Comparison of ENCODE assay signal across 8 mouse cellular contexts in the genomic region with DNA sequence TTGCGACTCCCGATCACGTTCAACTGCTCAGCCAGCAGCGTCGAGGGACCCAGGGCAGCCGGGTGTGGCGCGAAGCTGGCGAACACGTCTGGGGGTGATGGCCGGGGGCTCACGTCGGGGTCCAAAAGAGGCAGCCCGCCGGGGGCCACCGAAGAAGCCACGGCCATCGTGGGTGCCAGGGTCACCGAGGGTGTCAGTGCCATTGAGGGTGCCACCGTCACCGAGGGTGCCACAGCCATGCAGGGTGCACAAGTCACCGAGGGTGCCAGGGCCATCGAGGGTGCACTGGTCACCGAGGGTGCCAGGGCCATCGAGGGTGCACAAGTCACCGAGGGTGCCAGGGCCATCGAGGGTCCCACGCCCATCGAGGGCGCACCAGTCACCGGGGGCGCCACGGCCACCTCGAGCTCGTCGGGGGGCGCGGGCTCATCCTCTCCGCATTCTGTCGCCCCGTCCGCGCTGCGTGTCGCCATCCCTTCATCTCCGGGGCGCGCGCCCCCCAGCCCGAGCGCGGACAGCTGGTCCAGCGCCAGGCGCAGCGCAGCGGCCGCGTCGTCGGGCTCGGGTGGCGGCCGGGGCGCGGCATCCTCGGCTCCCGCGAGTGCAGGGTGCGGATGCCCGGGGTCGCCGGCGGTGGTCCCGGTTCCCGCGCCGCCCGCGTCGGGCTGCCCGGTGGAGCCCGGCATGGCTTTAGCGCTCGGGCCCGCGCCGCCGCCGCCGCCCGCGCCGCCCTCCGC. TPM values are rescaled to one million over a fixed set of nuclear protein-coding genes. Genes with fewer than 3 reads are reported as not detected.
A peak's percentile ranks its signal among the peaks of the same experiment; 100 is the strongest.
DNase-seq lines count a peak whose midpoint lies in the region; ATAC-seq and TF ChIP-seq lines count a peak whose summit lies in the region.

No protein-coding gene starts in this region.

- ATAC-seq in forebrain, embryonic 15.5 days (replicated peaks) = no peak
- ATAC-seq in liver, embryonic 11.5 days (replicated peaks; ENCODE audit: low FRiP score) = no peak

- H3K9me3 ChIP-seq in forebrain, embryonic 15.5 days = no peaks in the 10 kb centered on the region
- H3K9me3 ChIP-seq in liver, embryonic 11.5 days (ENCODE audit: control insufficient read depth, low read length) = no peaks in the 10 kb centered on the region

- H3K27me3 ChIP-seq in forebrain, embryonic 15.5 days = no peaks in the 10 kb centered on the region
- H3K27me3 ChIP-seq in liver, embryonic 11.5 days (replicated peaks; ENCODE audit: control insufficient read depth, insufficient read depth, low read length) = no peaks in the 10 kb centered on the region

- no peak for TF ChIP-seq POLR2A in bone marrow, adult 2 months (IDR thresholded peaks at IDR 0.05; ENCODE audit: borderline replicate concordance, control insufficient read depth, low read depth, low read length)
- no peak for TF ChIP-seq POLR2A in olfactory bulb, adult 2 months (IDR thresholded peaks at IDR 0.05; ENCODE audit: insufficient read depth, low read depth, low read length)

- peaks cover 36% of the 10 kb centered on the region for H3K36me3 ChIP-seq in forebrain, embryonic 15.5 days
- peaks cover 19% of the 10 kb centered on the region for H3K36me3 ChIP-seq in liver, embryonic 11.5 days (ENCODE audit: control insufficient read depth, insufficient read depth, low read length)

- H3K4me3 ChIP-seq in bone marrow, adult 2 months (replicated peaks; ENCODE audit: control insufficient read depth, low read depth, low read length) = peak overlapping the region; percentile 58
- H3K4me3 ChIP-seq in forebrain, embryonic 15.5 days = peak overlapping the region; percentile 81
- H3K4me3 ChIP-seq in liver, embryonic 11.5 days (ENCODE audit: low read depth, low read length) = peak overlapping the region; percentile 88
- H3K4me3 ChIP-seq in olfactory bulb, adult 2 months (ENCODE audit: insufficient read depth, low read depth, low read length) = peak overlapping the region; percentile 95

- peak overlapping the region; percentile 83 for H3K4me2 ChIP-seq in forebrain, embryonic 15.5 days (replicated peaks)
- peak overlapping the region; percentile 95 for H3K4me2 ChIP-seq in liver, embryonic 11.5 days

- no peak overlapping the region; the same call in 1 of the 2 replicates for H3K27ac ChIP-seq in bone marrow, adult 2 months (ENCODE audit: control insufficient read depth, insufficient read depth, low read depth, low read length, poor library complexity)
- peak overlapping the region; percentile 95 for H3K27ac ChIP-seq in forebrain, embryonic 15.5 days (replicated peaks)
- H3K27ac ChIP-seq in liver, embryonic 11.5 days (ENCODE audit: low read depth, low read length) = peak overlapping the region; percentile 60
- peak overlapping the region; percentile 36; the same call in 1 of the 2 replicates for H3K27ac ChIP-seq in olfactory bulb, adult 2 months (ENCODE audit: insufficient read depth, low read depth, low read length)

- DNase-seq in kidney, postnatal 10 days = peak; percentile 64
- DNase-seq in kidney, adult 9 months = no peak
- no peak for DNase-seq in liver, embryonic 11.5 days (ENCODE audit: low spot score)
- no peak for DNase-seq in layer of hippocampus, adult 11-12 months (ENCODE audit: low spot score)
- no peak for DNase-seq in spleen, adult 12 weeks (ENCODE audit: low spot score)

- WGBS in bone marrow, adult 2 months = 8% methylated on average over 90 of the region's 94 CpGs
- under 1% methylated on average over 94 of the region's 94 CpGs for WGBS in forebrain, embryonic 15.5 days
- WGBS in liver, embryonic 11.5 days = 1% methylated on average over 72 of the region's 94 CpGs
- 6% methylated on average over 92 of the region's 94 CpGs for WGBS in olfactory bulb, adult 2 months

- peak overlapping the region; percentile 97 for H3K9ac ChIP-seq in forebrain, embryonic 15.5 days (replicated peaks)
- peak overlapping the region; percentile 86 for H3K9ac ChIP-seq in liver, embryonic 11.5 days (ENCODE audit: low read depth, low read length)

- TF ChIP-seq CTCF in bone marrow, adult 2 months (IDR thresholded peaks at IDR 0.05; ENCODE audit: control insufficient read depth, insufficient read depth, low read length) = no peak
- no peak for TF ChIP-seq CTCF in olfactory bulb, adult 2 months (IDR thresholded peaks at IDR 0.05; ENCODE audit: insufficient read depth, low read depth, low read length)

- H3K4me1 ChIP-seq in bone marrow, adult 2 months (ENCODE audit: control insufficient read depth, insufficient read depth, low read length) = peaks cover 4% of the 10 kb centered on the region; the same call in 1 of the 2 replicates
- peaks cover 40% of the 10 kb centered on the region for H3K4me1 ChIP-seq in forebrain, embryonic 15.5 days
- H3K4me1 ChIP-seq in liver, embryonic 11.5 days (replicated peaks; ENCODE audit: control insufficient read depth, insufficient read depth, low read length) = peaks cover 43% of the 10 kb centered on the region
- H3K4me1 ChIP-seq in olfactory bulb, adult 2 months (ENCODE audit: control insufficient read depth, insufficient read depth, low read length) = peaks cover 44% of the 10 kb centered on the region

RNA-seq across cellular contexts. Expression of gene Mex3d, which starts 0.6 kb away (rescaled TPM):
- 1.4 and 1.7 TPM in 2 replicates for polyA plus RNA-seq in bone marrow, adult 2 months (2011; ENCODE audit: insufficient read depth, insufficient read length, low replicate concordance, missing spikeins)
- polyA plus RNA-seq in forebrain, embryonic 15.5 days (2015; fragmentation: Nextera tagmentation; extraction: Ambion mirVana) = 22.0 and 22.7 TPM in 2 replicates
- polyA plus RNA-seq in liver, embryonic 11.5 days (2014; fragmentation: Nextera tagmentation; extraction: Ambion mirVana) = 2.5 and 3.7 TPM in 2 replicates
- polyA plus RNA-seq in olfactory bulb, adult 2 months (2012; ENCODE audit: insufficient read depth, insufficient read length, low replicate concordance, missing spikeins) = not detected in 2 replicates

RNA-seq across cellular contexts. Expression of gene Mbd3, which starts 12.4 kb away (rescaled TPM):
- 53.0 and 82.0 TPM in 2 replicates for polyA plus RNA-seq in bone marrow, adult 2 months (2011; ENCODE audit: insufficient read depth, insufficient read length, low replicate concordance, missing spikeins)
- polyA plus RNA-seq in forebrain, embryonic 15.5 days (2015; fragmentation: Nextera tagmentation; extraction: Ambion mirVana) = 281 and 295 TPM in 2 replicates
- polyA plus RNA-seq in liver, embryonic 11.5 days (2014; fragmentation: Nextera tagmentation; extraction: Ambion mirVana) = 174 and 175 TPM in 2 replicates
- polyA plus RNA-seq in olfactory bulb, adult 2 months (2012; ENCODE audit: insufficient read depth, insufficient read length, low replicate concordance, missing spikeins) = not detected in 2 replicates

RNA-seq across cellular contexts. Expression of gene Uqcr11, which starts 19.7 kb away (rescaled TPM):
- 190 and 222 TPM in 2 replicates for polyA plus RNA-seq in bone marrow, adult 2 months (2011; ENCODE audit: insufficient read depth, insufficient read length, low replicate concordance, missing spikeins)
- 551 and 574 TPM in 2 replicates for polyA plus RNA-seq in forebrain, embryonic 15.5 days (2015; fragmentation: Nextera tagmentation; extraction: Ambion mirVana)
- 835 and 866 TPM in 2 replicates for polyA plus RNA-seq in liver, embryonic 11.5 days (2014; fragmentation: Nextera tagmentation; extraction: Ambion mirVana)
- not detected in 2 replicates for polyA plus RNA-seq in olfactory bulb, adult 2 months (2012; ENCODE audit: insufficient read depth, insufficient read length, low replicate concordance, missing spikeins)

RNA-seq across cellular contexts. Expression of gene Plk5, which starts 30.6 kb away (rescaled TPM):
- 2.2 TPM in 1 of 2 replicates, not detected in the other for polyA plus RNA-seq in bone marrow, adult 2 months (2011; ENCODE audit: insufficient read depth, insufficient read length, low replicate concordance, missing spikeins)
- polyA plus RNA-seq in forebrain, embryonic 15.5 days (2015; fragmentation: Nextera tagmentation; extraction: Ambion mirVana) = 2.2 and 2.7 TPM in 2 replicates
- polyA plus RNA-seq in liver, embryonic 11.5 days (2014; fragmentation: Nextera tagmentation; extraction: Ambion mirVana) = 0.25 TPM in 2 replicates
- not detected in 2 replicates for polyA plus RNA-seq in olfactory bulb, adult 2 months (2012; ENCODE audit: insufficient read depth, insufficient read length, low replicate concordance, missing spikeins)

RNA-seq across cellular contexts. Expression of gene Adamtsl5, which starts 38.7 kb away (rescaled TPM):
- 3.0 and 8.6 TPM in 2 replicates for polyA plus RNA-seq in bone marrow, adult 2 months (2011; ENCODE audit: insufficient read depth, insufficient read length, low replicate concordance, missing spikeins)
- 0.32 and 0.61 TPM in 2 replicates for polyA plus RNA-seq in forebrain, embryonic 15.5 days (2015; fragmentation: Nextera tagmentation; extraction: Ambion mirVana)
- 1.6 and 2.6 TPM in 2 replicates for polyA plus RNA-seq in liver, embryonic 11.5 days (2014; fragmentation: Nextera tagmentation; extraction: Ambion mirVana)
- not detected in 2 replicates for polyA plus RNA-seq in olfactory bulb, adult 2 months (2012; ENCODE audit: insufficient read depth, insufficient read length, low replicate concordance, missing spikeins)

Comparison
In these comparisons a context has a peak if more than half of its experiments do, and no peak if none do; other contexts are left out.
1. RNA of gene Uqcr11, which starts 19.7 kb away (polyA plus RNA-seq): 835 to 866 TPM in liver, embryonic 11.5 days, 551 to 574 TPM in forebrain, embryonic 15.5 days and 190 to 222 TPM in bone marrow, adult 2 months; not detected in olfactory bulb, adult 2 months; every median in the first group is over 100 times any median in the second.
2. Peak in every context shown above with its lines, with median percentiles within 50 percentile points of each other: H3K4me3 ChIP-seq.